Mouse (Mus musculus) G1E (cell line): ENCODE data around the gene 9030025P20Rik.
"Not testable (repeated sequence)": the region's sequence is repeated elsewhere in the genome, so short reads cannot be mapped to it uniquely, and the experiment has no call there.

ENCODE experiments used
- CTCF ChIP-seq: IDR thresholded peaks from 2 replicates; pipeline ENCODE4 v1.5.1; 2012; ENCODE audit warnings: low read depth, low read length, inconsistent platforms, mixed read lengths
- GATA1 ChIP-seq: IDR thresholded peaks from 2 replicates; pipeline ENCODE4 v1.6.1; 2012; ENCODE audit warnings: borderline replicate concordance, low read length, inconsistent platforms, mixed read lengths
- GATA2 ChIP-seq: IDR thresholded peaks from 2 replicates; pipeline ENCODE4 v1.6.1; 2012; ENCODE audit warnings: low read depth, low read length, inconsistent platforms, borderline replicate concordance
- POLR2AphosphoS5 ChIP-seq: IDR thresholded peaks from 2 replicates; pipeline ENCODE4 v1.6.1; 2012; ENCODE audit warnings: low read depth, low read length, inconsistent platforms; ENCODE audit not compliant: insufficient replicate concordance
- TAL1 ChIP-seq: conservative IDR thresholded peaks from 2 replicates; pipeline ENCODE4 v1.6.1; 2012; ENCODE audit warnings: low read depth, low read length, inconsistent platforms, mixed read lengths

DNA sequence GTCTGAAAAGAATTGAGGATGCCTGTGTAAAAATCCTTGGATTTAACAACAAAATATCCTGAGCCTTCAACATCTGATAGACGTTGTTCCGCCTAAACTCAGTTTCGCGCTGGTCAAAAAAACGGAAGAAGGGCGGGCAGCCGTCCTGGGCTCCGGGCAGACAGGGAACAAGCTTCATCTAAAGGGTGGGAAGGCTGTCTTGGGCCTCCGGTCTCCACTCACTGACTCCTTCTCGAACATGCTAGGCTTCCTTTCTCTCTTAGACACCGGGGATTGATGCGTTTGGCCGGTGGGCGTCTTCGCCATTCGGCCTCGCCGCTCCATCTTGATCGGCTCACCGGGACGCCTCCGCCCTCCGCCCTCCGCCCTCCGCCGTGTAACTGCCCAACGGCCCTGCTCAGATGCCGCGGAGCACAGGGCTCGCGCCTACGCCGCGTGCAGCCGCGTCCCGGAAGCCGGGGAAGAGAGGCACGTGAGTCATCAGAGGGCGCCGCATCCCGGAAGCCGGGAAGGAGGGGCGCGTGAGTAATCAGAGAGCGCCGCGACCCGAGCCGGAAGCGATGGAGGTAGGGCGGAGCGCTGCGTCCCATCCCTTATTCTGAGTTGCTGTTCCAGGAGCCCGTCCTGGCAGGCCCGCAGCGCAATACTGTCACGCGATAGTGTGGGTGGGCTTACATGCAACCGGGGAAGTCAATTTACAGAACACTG is 31.6 kb downstream of the 9030025P20Rik start, which contains the start of gene Gm3435:
- TF ChIP-seq POLR2AphosphoS5, CTCF, GATA1, TAL1, GATA2: not testable (repeated sequence)
